Mouse (Mus musculus) CH12.LX (cell line): ENCODE measurements at regions not wholly inside any gene's neighbourhood (a gene's known extent, or its start where the extent isn't known, plus 50 kb on each side); places are given as distances from the start of the nearest gene placed in this dataset.

Experiments used
- DNase-seq: peaks from one replicate; pipeline ENCODE4 v3.0.0-alpha.2; 2013; ENCODE audit errors: extremely low read depth
- H3K27ac ChIP-seq: 2 replicates; pipeline ENCODE4 v1.5.1; 2012; ENCODE audit warnings: low read depth, mild to moderate bottlenecking, control low read depth, moderate library complexity; ENCODE audit not compliant: insufficient read depth
- H3K27me3 ChIP-seq: replicated peaks from 2 replicates; pipeline ENCODE3; 2012; ENCODE audit warnings: inconsistent platforms
- H3K36me3 ChIP-seq, 2 experiments: replicated peaks in 1 of 2; 2 replicates each; pipeline versions ENCODE3 to v1.6.1; 2012; ENCODE audit warnings: inconsistent platforms in 1 of 2, low read length in 1 of 2, mild to moderate bottlenecking in 1 of 2, mixed read lengths in 1 of 2, moderate library complexity in 1 of 2; ENCODE audit not compliant: control insufficient read depth in 1 of 2, insufficient read depth in 1 of 2
- H3K4me1 ChIP-seq, 2 experiments: 2 replicates each; pipeline ENCODE4 v1.6.1; 2012; ENCODE audit warnings: inconsistent platforms in 1 of 2, moderate library complexity in 1 of 2; ENCODE audit not compliant: insufficient read depth in 2 of 2, control insufficient read depth in 1 of 2
- H3K4me2 ChIP-seq: 2 replicates; pipeline ENCODE4 v1.6.1; 2012; ENCODE audit warnings: low read depth, mild to moderate bottlenecking, control low read depth; ENCODE audit not compliant: poor library complexity, insufficient read depth, severe bottlenecking
- H3K4me3 ChIP-seq, 3 experiments: fragments of 150-350 bp in 1 of 3; sonication (generic) in 1 of 3; replicated peaks in 1 of 3; 2 replicates each; pipeline versions ENCODE3 to v1.5.1; 2011 to 2012; ENCODE audit warnings: low read depth in 2 of 3, low read length in 2 of 3, mild to moderate bottlenecking in 2 of 3, moderate library complexity in 2 of 3, control low read depth in 1 of 3, improper control_type of control experiment in 1 of 3, inconsistent platforms in 1 of 3, mixed read lengths in 1 of 3; ENCODE audit not compliant: poor library complexity in 1 of 3
- H3K79me2 ChIP-seq: replicated peaks from 2 replicates; pipeline ENCODE4 v1.6.1; 2012; ENCODE audit warnings: mild to moderate bottlenecking, moderate library complexity; ENCODE audit not compliant: control insufficient read depth, poor library complexity, insufficient read depth, severe bottlenecking; ENCODE audit errors: extremely low read depth
- H3K9ac ChIP-seq: 2 replicates; pipeline ENCODE4 v1.6.1; 2012; ENCODE audit warnings: low read depth, mild to moderate bottlenecking, control low read depth, moderate library complexity; ENCODE audit not compliant: insufficient read depth
- H3K9me3 ChIP-seq: replicated peaks from 2 replicates; pipeline ENCODE3; 2012; ENCODE audit warnings: low read length, inconsistent platforms, mixed read lengths
- CHD1 ChIP-seq: IDR thresholded peaks from 2 replicates; pipeline ENCODE4 v1.6.1; 2012; ENCODE audit warnings: low read depth, low read length, improper control_type of control experiment, inconsistent platforms
- E2F4 ChIP-seq: IDR thresholded peaks from 2 replicates; pipeline ENCODE4 v1.6.1; 2011; ENCODE audit warnings: low read depth, low read length, improper control_type of control experiment; ENCODE audit not compliant: insufficient replicate concordance
- IRF4 ChIP-seq: IDR thresholded peaks from 2 replicates; pipeline ENCODE4 v1.6.1; 2014; ENCODE audit warnings: low read depth, mild to moderate bottlenecking, inconsistent platforms, low read length, improper control_type of control experiment
- JUN ChIP-seq: IDR thresholded peaks from 2 replicates; pipeline ENCODE4 v1.6.1; 2011; ENCODE audit warnings: low read depth, mild to moderate bottlenecking, low read length, improper control_type of control experiment, moderate library complexity; ENCODE audit not compliant: insufficient read depth
- MAFK ChIP-seq: IDR thresholded peaks from 2 replicates; pipeline ENCODE4 v1.6.1; 2011; ENCODE audit warnings: low read length, improper control_type of control experiment; ENCODE audit not compliant: insufficient replicate concordance
- MAX ChIP-seq: IDR thresholded peaks from 2 replicates; pipeline ENCODE4 v1.6.1; 2011; ENCODE audit warnings: low read length, improper control_type of control experiment
- MXI1 ChIP-seq: IDR thresholded peaks from 2 replicates; pipeline ENCODE4 v1.6.1; 2011; ENCODE audit warnings: mild to moderate bottlenecking, low read depth, low read length, improper control_type of control experiment
- MYC ChIP-seq: IDR thresholded peaks from 2 replicates; pipeline ENCODE4 v1.6.1; 2011; ENCODE audit warnings: low read depth, mild to moderate bottlenecking, improper control_type of control experiment, low read length
- POLR2AphosphoS2 ChIP-seq: IDR thresholded peaks from 2 replicates; pipeline ENCODE4 v1.6.1; 2011; ENCODE audit warnings: low read depth, low read length, improper control_type of control experiment
- RAD21 ChIP-seq: IDR thresholded peaks from 2 replicates; pipeline ENCODE4 v1.6.1; 2011; ENCODE audit warnings: low read depth, mild to moderate bottlenecking, low read length, improper control_type of control experiment, moderate library complexity
- RCOR1 ChIP-seq: conservative IDR thresholded peaks from 2 replicates; pipeline ENCODE4 v1.6.1; 2012; ENCODE audit warnings: low read depth, mild to moderate bottlenecking, inconsistent platforms, low read length, improper control_type of control experiment
- SMC3 ChIP-seq: IDR thresholded peaks from 2 replicates; pipeline ENCODE4 v1.6.1; 2011; ENCODE audit warnings: low read depth, low read length, improper control_type of control experiment
- TCF12 ChIP-seq: IDR thresholded peaks from 2 replicates; pipeline ENCODE4 v1.6.1; 2014; ENCODE audit warnings: low read depth, mild to moderate bottlenecking, inconsistent platforms, low read length, improper control_type of control experiment
- USF1 ChIP-seq: IDR thresholded peaks from 2 replicates; pipeline ENCODE4 v1.6.1; 2014; ENCODE audit warnings: low read depth, mild to moderate bottlenecking, inconsistent platforms, low read length, improper control_type of control experiment
- ZC3H11A ChIP-seq: IDR thresholded peaks from 2 replicates; pipeline ENCODE4 v1.6.1; 2012; ENCODE audit warnings: low read depth, mild to moderate bottlenecking, inconsistent platforms, low read length, improper control_type of control experiment
- ZKSCAN1 ChIP-seq: IDR thresholded peaks from 2 replicates; pipeline ENCODE4 v1.6.1; 2012; ENCODE audit warnings: low read depth, inconsistent platforms, low read length, improper control_type of control experiment, borderline replicate concordance
- ZMIZ1 ChIP-seq: IDR thresholded peaks from 2 replicates; pipeline ENCODE4 v1.6.1; 2012; ENCODE audit warnings: low read depth, mild to moderate bottlenecking, inconsistent platforms, low read length, improper control_type of control experiment
- dilution Hi-C: fragments of 300-500 bp; cut with MboI; formaldehyde crosslinking; loops from 2 replicates; pipeline ENCODE4 v1.14.3; 2020; ENCODE audit warnings: low sequenced_read_pairs; ENCODE audit not compliant: extremely low pct_unique_long_range_greater_than_20kb, extremely low pct_ligation_motif_present
- in situ Hi-C: fragments of 300-500 bp; cut with MboI; formaldehyde crosslinking; loops from 3 replicates; pipeline ENCODE4 v1.14.3; 2019; ENCODE audit warnings: low sequenced_read_pairs, low pct_ligation_motif_present, low pct_unique_long_range_greater_than_20kb, mixed read lengths

- Histone ChIP-seq H3K79me2 (no peaks in the 10 kb centered on the region), H3K4me1 (peaks cover 0 to 7% of the 10 kb centered on the region in 2 experiments; a peak in 2 of 4 replicates), H3K9ac (no peak overlapping the region), H3K36me3 (no peaks in the 10 kb centered on the region), H3K27ac (no peak overlapping the region), H3K4me2 (no peak overlapping the region), H3K4me3 (no peak overlapping the region), H3K9me3 (no peaks in the 10 kb centered on the region), H3K27me3 (no peaks in the 10 kb centered on the region)
- DNase-seq = no peak
- TF ChIP-seq ZC3H11A (no peak), CHD1 (no peak), RCOR1 (no peak), IRF4 (no peak), USF1 (no peak), MYC (no peak), MXI1 (no peak), RAD21 (no peak), ZMIZ1 (no peak)
- in situ Hi-C loops (no loop called here), dilution Hi-C loops (no loop called here)
Measured at GRCm38 (mm10) chr3:37819503-37819902, 95.2 kb upstream of the Gm5148 start.

GRCm38 (mm10) chr3:37817434-37817805 lies 93.1 kb upstream of the Gm5148 start:
- no peak overlapping the region for H3K4me2 ChIP-seq
- dilution Hi-C loops (no loop called here), in situ Hi-C loops (no loop called here)
- H3K4me1 ChIP-seq = peaks cover 0 to 7% of the 10 kb centered on the region in 2 experiments; a peak in 2 of 4 replicates
- no peak for DNase-seq
- H3K9ac ChIP-seq = no peak overlapping the region
- no peaks in the 10 kb centered on the region for H3K36me3 ChIP-seq
- no peak for TF ChIP-seq IRF4
- TF ChIP-seq MAFK = no peak
- TF ChIP-seq MYC = no peak
- no peak for TF ChIP-seq CHD1
- TF ChIP-seq POLR2AphosphoS2 = no peak
- TF ChIP-seq TCF12 = no peak
- TF ChIP-seq MXI1 = no peak
- TF ChIP-seq RCOR1 = no peak
- TF ChIP-seq SMC3 = no peak
- no peak for TF ChIP-seq RAD21
- no peak for TF ChIP-seq E2F4
- TF ChIP-seq JUN = no peak
- TF ChIP-seq MAX = no peak
- no peak for TF ChIP-seq ZKSCAN1
- H3K9me3 ChIP-seq = no peaks in the 10 kb centered on the region
- no peak overlapping the region for H3K27ac ChIP-seq
- H3K4me3 ChIP-seq = no peak overlapping the region
- H3K79me2 ChIP-seq = no peaks in the 10 kb centered on the region
- H3K27me3 ChIP-seq = no peaks in the 10 kb centered on the region
